10 mouse cellular contexts compared by ENCODE assay signal in genomic region chr6:32460400-32460799, GRCm38 (mm10).
A peak's percentile ranks its signal among the peaks of the same experiment; 100 is the strongest.
DNase-seq lines count a peak whose midpoint lies in the region; ATAC-seq and TF ChIP-seq lines count a peak whose summit lies in the region.
"Had no signal": no experiment of that assay in that cellular context is flagged by ENCODE, and none has a peak within 500 bp of the region (broad histone marks: within the 10 kb centered on the region; RNA-seq: fewer than 3 reads in every experiment).

No protein-coding gene starts in this region.

- H3K9me3 ChIP-seq in megakaryocyte, embryonic 14.5 days: peaks cover under 1% of the 10 kb centered on the region; the same call in 1 of the 2 replicates
- no peaks in the 10 kb centered on the region for H3K9me3 ChIP-seq in liver, embryonic 12.5 days (replicated peaks)
- H3K9me3 ChIP-seq in stomach, postnatal 0 days (ENCODE audit: control insufficient read depth, low read length): no peaks in the 10 kb centered on the region
- no peaks in the 10 kb centered on the region for H3K9me3 ChIP-seq in forebrain, embryonic 15.5 days
- H3K9me3 ChIP-seq: forebrain, embryonic 13.5 days; midbrain, embryonic 13.5 days had no signal

- WGBS in liver, embryonic 12.5 days (ENCODE audit: insufficient replicate concordance): 26% methylated on average over 8 of the region's 8 CpGs
- 47% methylated on average over 8 of the region's 8 CpGs for WGBS in stomach, postnatal 0 days
- 91% methylated on average over 8 of the region's 8 CpGs for WGBS in forebrain, embryonic 15.5 days

- no peak for ATAC-seq in megakaryocyte, adult 5-6 weeks (ENCODE audit: poor library complexity, severe bottlenecking)
- no peak for ATAC-seq in liver, embryonic 12.5 days
- ATAC-seq in stomach, postnatal 0 days (ENCODE audit: low FRiP score, low TSS enrichment): peak; percentile 67; the same call in 1 of the 2 replicates
- no peak for ATAC-seq in erythroid progenitor cell, adult 5-6 weeks (replicated peaks; ENCODE audit: low FRiP score, poor library complexity, severe bottlenecking)
- no peak for ATAC-seq in forebrain, embryonic 15.5 days (replicated peaks)
- ATAC-seq: forebrain, embryonic 13.5 days; midbrain, embryonic 13.5 days had no signal

- no peak overlapping the region for H3K27ac ChIP-seq in liver, embryonic 12.5 days
- no peak overlapping the region; the same call in 1 of the 2 replicates for H3K27ac ChIP-seq in stomach, postnatal 0 days (replicated peaks)
- no peak overlapping the region for H3K27ac ChIP-seq in forebrain, embryonic 15.5 days (replicated peaks)
- H3K27ac ChIP-seq: forebrain, embryonic 13.5 days; midbrain, embryonic 13.5 days had no signal

- TF ChIP-seq CTCF in stomach, postnatal 0 days (IDR thresholded peaks at IDR 0.05; ENCODE audit: low read depth): no peak

- H3K27me3 ChIP-seq in megakaryocyte, embryonic 14.5 days (replicated peaks): peaks cover 18% of the 10 kb centered on the region
- H3K27me3 ChIP-seq in liver, embryonic 12.5 days (replicated peaks): peaks cover 32% of the 10 kb centered on the region; the same call in 1 of the 2 replicates
- H3K27me3 ChIP-seq in stomach, postnatal 0 days (ENCODE audit: control insufficient read depth, insufficient read depth, low read length): no peaks in the 10 kb centered on the region
- no peaks in the 10 kb centered on the region for H3K27me3 ChIP-seq in forebrain, embryonic 15.5 days
- H3K27me3 ChIP-seq: forebrain, embryonic 13.5 days; midbrain, embryonic 13.5 days had no signal

- TF ChIP-seq EP300 in stomach, postnatal 0 days (optimal IDR thresholded peaks at IDR 0.05): no peak

- DNase-seq in heart, postnatal 25 days (ENCODE audit: low spot score): peak; percentile 35
- no peak for DNase-seq in stomach, postnatal 0 days (ENCODE audit: low spot score)
- DNase-seq in right cerebral cortex, postnatal 36 days (ENCODE audit: low spot score in 2 of 2): no peak

- H3K4me2 ChIP-seq in liver, embryonic 12.5 days: peak overlapping the region; percentile 33
- H3K4me2 ChIP-seq in stomach, postnatal 0 days (replicated peaks; ENCODE audit: low read depth): peak overlapping the region; percentile 28
- H3K4me2 ChIP-seq in forebrain, embryonic 15.5 days (replicated peaks): no peak overlapping the region
- H3K4me2 ChIP-seq: forebrain, embryonic 13.5 days; midbrain, embryonic 13.5 days had no signal

- peaks cover 16% of the 10 kb centered on the region for H3K36me3 ChIP-seq in megakaryocyte, embryonic 14.5 days (replicated peaks; ENCODE audit: low read length)
- H3K36me3 ChIP-seq in liver, embryonic 12.5 days: no peaks in the 10 kb centered on the region
- no peaks in the 10 kb centered on the region for H3K36me3 ChIP-seq in stomach, postnatal 0 days (ENCODE audit: control insufficient read depth, insufficient read depth, low read length)
- H3K36me3 ChIP-seq in forebrain, embryonic 15.5 days: no peaks in the 10 kb centered on the region
- H3K36me3 ChIP-seq: midbrain, embryonic 13.5 days had no signal

- no peak overlapping the region for H3K9ac ChIP-seq in liver, embryonic 12.5 days
- H3K9ac ChIP-seq in stomach, postnatal 0 days (ENCODE audit: low read length): no peak overlapping the region
- no peak overlapping the region for H3K9ac ChIP-seq in forebrain, embryonic 15.5 days (replicated peaks)
- H3K9ac ChIP-seq: forebrain, embryonic 13.5 days; midbrain, embryonic 13.5 days had no signal

- intact Hi-C loops in heart, postnatal 25 days (cut with DNase I): loop anchor here (5.0 kb wide), 3 partner anchors 52 to 127 kb away; partner anchors contain the start of gene Plxna4

- peaks cover 52% of the 10 kb centered on the region for H3K4me1 ChIP-seq in megakaryocyte, embryonic 14.5 days
- H3K4me1 ChIP-seq in liver, embryonic 12.5 days: peaks cover 20% of the 10 kb centered on the region
- H3K4me1 ChIP-seq in stomach, postnatal 0 days (replicated peaks; ENCODE audit: control insufficient read depth, insufficient read depth): no peaks in the 10 kb centered on the region
- H3K4me1 ChIP-seq in forebrain, embryonic 15.5 days: peaks cover 9% of the 10 kb centered on the region

- peak overlapping the region; percentile 80 for H3K4me3 ChIP-seq in megakaryocyte, embryonic 14.5 days (replicated peaks)
- no peak overlapping the region for H3K4me3 ChIP-seq in liver, embryonic 12.5 days
- no peak overlapping the region for H3K4me3 ChIP-seq in stomach, postnatal 0 days (ENCODE audit: low read depth, low read length)
- no peak overlapping the region for H3K4me3 ChIP-seq in forebrain, embryonic 15.5 days
- H3K4me3 ChIP-seq: forebrain, embryonic 13.5 days; midbrain, embryonic 13.5 days had no signal
